Mouse (Mus musculus) bone marrow macrophage, adult 2 months (primary cell): ENCODE data around the gene Ghrhr. TPM values are rescaled to one million over a fixed set of nuclear protein-coding genes. Genes with fewer than 3 reads are reported as not detected.
A peak's percentile ranks its signal among the peaks of the same experiment; 100 is the strongest.

Source experiments
- H3K27ac ChIP-seq: 2 replicates; pipeline ENCODE4 v1.5.1; 2012; ENCODE audit warnings: low read depth, low read length; ENCODE audit not compliant: insufficient read depth
- H3K4me1 ChIP-seq: 2 replicates; pipeline ENCODE4 v1.6.1; 2012; ENCODE audit warnings: low read length; ENCODE audit not compliant: control insufficient read depth, insufficient read depth
- H3K4me3 ChIP-seq: 2 replicates; pipeline ENCODE4 v1.5.1; 2012; ENCODE audit warnings: mild to moderate bottlenecking, low read length, moderate library complexity; ENCODE audit not compliant: insufficient read depth
- CTCF ChIP-seq: IDR thresholded peaks from 2 replicates; pipeline ENCODE4 v1.5.1; 2012; ENCODE audit warnings: low read depth, mild to moderate bottlenecking, low read length, moderate library complexity
- POLR2A ChIP-seq: IDR thresholded peaks from 2 replicates; pipeline ENCODE4 v1.6.1; 2012; ENCODE audit warnings: mild to moderate bottlenecking, low read depth, low read length, borderline replicate concordance
- polyA plus RNA-seq: library from polyadenylated mRNA; stranded (reverse); fragments of >200 nt; gene quantifications from 2 replicates; pipeline ENCODE4 v1.2.4, GENCODE M21; 2012; ENCODE audit not compliant: missing spikeins, insufficient read depth, insufficient read length

The Ghrhr gene
- polyA plus RNA-seq, 1 experiment = not detected

- TF ChIP-seq CTCF = no peak
- no peak for TF ChIP-seq POLR2A
- no peak overlapping the region for H3K27ac ChIP-seq
- H3K4me1 ChIP-seq = no peaks in the 10 kb centered on the region
- no peak overlapping the region for H3K4me3 ChIP-seq
Observed at GRCm38 (mm10) chr6:55389321-55389720, 13.2 kb downstream of the Ghrhr start.

DNA sequence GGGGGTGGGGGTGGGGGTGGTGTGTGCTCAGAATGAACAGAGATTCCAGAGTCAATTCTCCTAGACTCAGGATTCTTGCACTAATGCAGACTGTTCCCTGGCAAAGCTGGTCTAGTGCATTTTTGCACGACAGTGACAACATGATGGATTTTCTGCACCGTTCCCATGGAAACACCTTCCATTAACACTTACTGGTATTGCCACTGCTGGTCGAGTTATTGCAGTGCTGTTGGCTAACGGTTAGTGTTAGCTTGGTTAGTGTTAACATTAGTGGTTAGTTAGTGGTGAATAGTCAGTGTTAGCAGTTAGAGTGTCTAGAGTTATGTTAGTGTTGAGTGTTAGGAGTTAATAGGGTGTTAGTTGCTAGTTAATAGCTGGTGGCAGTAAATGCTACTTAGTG is 15.7 kb downstream of the Ghrhr start:
- no peaks in the 10 kb centered on the region for H3K4me1 ChIP-seq
- H3K27ac ChIP-seq = no peak overlapping the region
- TF ChIP-seq CTCF (no peak), POLR2A (no peak)
- no peak overlapping the region for H3K4me3 ChIP-seq

DNA sequence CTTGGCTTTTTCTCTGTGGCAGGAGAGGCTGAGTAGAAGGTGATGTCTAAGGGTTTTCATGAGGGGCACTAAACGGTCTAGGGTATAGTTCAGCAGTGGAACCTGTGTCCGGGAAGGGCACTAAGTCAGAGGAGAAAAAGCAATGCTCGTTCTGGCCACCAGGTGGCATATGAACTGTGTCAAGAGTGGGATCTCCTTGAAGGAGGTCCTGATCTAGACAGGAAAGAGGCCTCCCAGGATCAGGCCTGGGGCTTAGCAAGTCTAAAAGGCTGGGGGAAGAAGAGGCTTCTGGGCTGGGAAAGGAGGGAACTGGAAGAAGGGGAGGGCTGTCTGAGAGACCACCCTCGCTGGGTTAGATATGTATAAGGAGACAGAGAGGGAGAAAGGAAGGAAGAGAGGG is 16.4 kb downstream of the Ghrhr start:
- TF ChIP-seq CTCF = peak; percentile 75
- TF ChIP-seq POLR2A = no peak
- Histone ChIP-seq H3K4me3 (no peak overlapping the region), H3K27ac (no peak overlapping the region), H3K4me1 (no peaks in the 10 kb centered on the region)

GRCm38 (mm10) chr6:55394854-55395253 is 18.8 kb downstream of the Ghrhr start:
- no peak overlapping the region for H3K27ac ChIP-seq
- H3K4me1 ChIP-seq = no peaks in the 10 kb centered on the region
- TF ChIP-seq POLR2A (no peak), CTCF (no peak)
- H3K4me3 ChIP-seq = no peak overlapping the region

GRCm38 (mm10) chr6:55396176-55396575 is 20.1 kb downstream of the Ghrhr start:
- Histone ChIP-seq H3K27ac (no peak overlapping the region), H3K4me3 (no peak overlapping the region), H3K4me1 (no peaks in the 10 kb centered on the region)
- TF ChIP-seq CTCF (no peak), POLR2A (no peak)

GRCm38 (mm10) chr6:55396622-55397041 is 20.5 kb downstream of the Ghrhr start:
- Histone ChIP-seq H3K27ac (no peak overlapping the region), H3K4me3 (no peak overlapping the region), H3K4me1 (no peaks in the 10 kb centered on the region)
- TF ChIP-seq POLR2A (no peak), CTCF (no peak)

GRCm38 (mm10) chr6:55398869-55399628 is 23.0 kb downstream of the Ghrhr start:
- Histone ChIP-seq H3K4me3 (no peak overlapping the region), H3K27ac (no peak overlapping the region), H3K4me1 (no peaks in the 10 kb centered on the region)
- TF ChIP-seq CTCF (no peak), POLR2A (no peak)

DNA sequence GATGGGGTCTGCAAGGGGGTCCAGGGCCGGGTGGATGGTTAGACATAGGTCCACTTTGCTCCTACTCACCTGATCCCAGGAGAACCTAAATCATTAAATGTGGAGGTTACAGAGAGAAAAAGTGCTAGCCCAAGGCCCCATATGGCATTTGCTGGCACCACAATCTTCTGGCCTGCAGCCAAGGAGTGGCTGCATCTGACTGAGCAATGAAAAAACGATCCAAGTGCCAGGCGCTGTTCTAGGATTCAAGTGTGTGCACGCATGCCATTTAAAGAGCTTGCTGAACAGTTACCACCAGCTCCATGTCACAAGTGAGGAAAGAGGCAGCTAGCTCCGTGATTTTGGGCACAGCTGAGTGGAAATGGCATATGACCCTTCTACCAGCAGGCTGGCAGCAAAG is 23.8 kb downstream of the Ghrhr start:
- Histone ChIP-seq H3K27ac (no peak overlapping the region), H3K4me1 (no peaks in the 10 kb centered on the region), H3K4me3 (no peak overlapping the region)
- TF ChIP-seq POLR2A (no peak), CTCF (no peak)

GRCm38 (mm10) chr6:55402041-55402776 is 26.1 kb downstream of the Ghrhr start:
- Histone ChIP-seq H3K4me3 (no peak overlapping the region), H3K27ac (no peak overlapping the region), H3K4me1 (no peaks in the 10 kb centered on the region)
- TF ChIP-seq POLR2A (no peak), CTCF (no peak)

GRCm38 (mm10) chr6:55403411-55404309 is 27.6 kb downstream of the Ghrhr start:
- H3K4me3 ChIP-seq = no peak overlapping the region
- TF ChIP-seq CTCF (no peak), POLR2A (no peak)
- no peaks in the 10 kb centered on the region for H3K4me1 ChIP-seq
- no peak overlapping the region for H3K27ac ChIP-seq
